Mouse (Mus musculus) intestine, embryonic 15.5 days (tissue): ENCODE measurements around the gene Zfhx3. TPM values are rescaled to one million over a fixed set of nuclear protein-coding genes. Genes with fewer than 3 reads are reported as not detected.

ENCODE experiments used
- ATAC-seq: fragments of 200-750 bp; cut with Nextera tagmentation; 2 replicates; pipeline ENCODE4 v1.8.0; 2017; ENCODE audit warnings: moderate TSS enrichment, moderate library complexity
- H3K27ac ChIP-seq: fragments of 300-500 bp; sonication (generic); 2 replicates; pipeline ENCODE4 v1.5.1; 2015; ENCODE audit warnings: mild to moderate bottlenecking, inconsistent platforms
- H3K27me3 ChIP-seq: fragments of 300-500 bp; sonication (generic); replicated peaks from 2 replicates; pipeline ENCODE4 v1.6.1; 2015; ENCODE audit warnings: inconsistent platforms
- H3K36me3 ChIP-seq: fragments of 300-500 bp; sonication (generic); 2 replicates; pipeline ENCODE4 v1.6.1; 2015; ENCODE audit warnings: inconsistent platforms
- H3K4me1 ChIP-seq: fragments of 300-500 bp; sonication (generic); replicated peaks from 2 replicates; pipeline ENCODE4 v1.6.1; 2015; ENCODE audit warnings: inconsistent platforms
- H3K4me2 ChIP-seq: fragments of 300-500 bp; sonication (generic); replicated peaks from 2 replicates; pipeline ENCODE4 v1.6.1; 2015; ENCODE audit warnings: mild to moderate bottlenecking, inconsistent platforms
- H3K4me3 ChIP-seq: fragments of 300-500 bp; sonication (generic); replicated peaks from 2 replicates; pipeline ENCODE4 v1.5.1; 2015; ENCODE audit warnings: inconsistent platforms
- H3K9ac ChIP-seq: fragments of 300-500 bp; sonication (generic); 2 replicates; pipeline ENCODE4 v1.6.1; 2015; ENCODE audit warnings: inconsistent platforms
- H3K9me3 ChIP-seq: fragments of 300-500 bp; sonication (generic); 2 replicates; pipeline ENCODE4 v1.6.1; 2016; ENCODE audit warnings: inconsistent platforms
- WGBS: fragments of 180-500 bp; shearing (Covaris S2); methylation state at CpG from one replicate; pipeline ENCODE4 v1.1.7; 2015; 5-methylcytosine and 5-hydroxymethylcytosine counted together
- polyA plus RNA-seq: library from polyadenylated mRNA; unstranded; fragments of >200 nt; fragmentation: Nextera tagmentation; extraction: Ambion mirVana; gene quantifications from 2 replicates; pipeline ENCODE4 v1.2.1, GENCODE M21; 2015

Zfhx3 gene
- polyA plus RNA-seq, 1 experiment from 2014 or later, result 11.5 TPM

DNA sequence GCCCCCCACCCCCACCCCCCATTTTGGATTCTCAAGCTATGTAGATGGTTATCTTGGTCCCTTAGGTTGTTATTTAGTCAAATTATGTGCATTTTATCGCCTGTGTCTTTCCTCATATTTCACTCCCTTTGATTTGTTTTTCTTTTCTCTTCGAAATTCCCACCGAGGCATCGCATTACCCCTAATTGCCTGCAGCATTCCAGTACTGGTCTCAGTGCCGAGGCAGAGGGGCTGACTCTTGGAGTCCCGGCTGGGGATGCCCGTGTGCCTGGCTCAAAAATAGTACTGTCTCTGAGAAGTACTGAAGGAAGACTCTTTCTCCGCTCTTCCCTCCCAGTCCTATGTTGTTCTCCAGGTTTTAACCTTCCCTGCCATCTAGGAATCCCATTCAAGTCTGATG is 125.8 kb downstream of the Zfhx3 start:
- Histone ChIP-seq H3K4me2 (no peak overlapping the region), H3K27ac (no peak overlapping the region), H3K9me3 (no peaks in the 10 kb centered on the region), H3K4me3 (no peak overlapping the region), H3K9ac (no peak overlapping the region), H3K4me1 (no peaks in the 10 kb centered on the region), H3K36me3 (no peaks in the 10 kb centered on the region), H3K27me3 (no peaks in the 10 kb centered on the region)
- WGBS, result 33% methylated on average over 8 of the region's 8 CpGs
- ATAC-seq, result no peak

DNA sequence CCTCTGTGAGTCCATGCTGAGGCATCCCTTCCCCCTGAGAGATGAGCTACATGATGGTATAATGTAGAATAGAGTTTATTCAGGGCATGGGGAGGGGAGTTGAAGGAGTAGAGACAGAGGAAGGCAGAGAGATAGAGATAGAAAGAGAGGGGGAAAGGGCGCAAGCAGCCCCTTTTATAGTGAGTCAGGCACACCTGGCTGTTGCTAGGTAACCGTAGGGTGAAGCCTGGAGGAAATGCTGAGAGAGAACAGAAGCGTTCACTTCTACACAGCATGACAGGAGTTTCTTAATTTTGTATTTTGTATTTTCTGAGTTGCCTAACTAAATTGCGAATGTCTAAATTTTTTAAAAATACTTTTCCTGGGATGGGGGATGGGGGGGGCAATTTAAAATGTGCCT is 128.0 kb downstream of the Zfhx3 start:
- Histone ChIP-seq H3K4me2 (no peak overlapping the region), H3K4me3 (no peak overlapping the region), H3K27ac (no peak overlapping the region), H3K9me3 (no peaks in the 10 kb centered on the region), H3K4me1 (no peaks in the 10 kb centered on the region), H3K36me3 (no peaks in the 10 kb centered on the region), H3K9ac (no peak overlapping the region), H3K27me3 (no peaks in the 10 kb centered on the region)
- no peak for ATAC-seq
- WGBS, result 62% methylated on average over 4 of the region's 4 CpGs

DNA sequence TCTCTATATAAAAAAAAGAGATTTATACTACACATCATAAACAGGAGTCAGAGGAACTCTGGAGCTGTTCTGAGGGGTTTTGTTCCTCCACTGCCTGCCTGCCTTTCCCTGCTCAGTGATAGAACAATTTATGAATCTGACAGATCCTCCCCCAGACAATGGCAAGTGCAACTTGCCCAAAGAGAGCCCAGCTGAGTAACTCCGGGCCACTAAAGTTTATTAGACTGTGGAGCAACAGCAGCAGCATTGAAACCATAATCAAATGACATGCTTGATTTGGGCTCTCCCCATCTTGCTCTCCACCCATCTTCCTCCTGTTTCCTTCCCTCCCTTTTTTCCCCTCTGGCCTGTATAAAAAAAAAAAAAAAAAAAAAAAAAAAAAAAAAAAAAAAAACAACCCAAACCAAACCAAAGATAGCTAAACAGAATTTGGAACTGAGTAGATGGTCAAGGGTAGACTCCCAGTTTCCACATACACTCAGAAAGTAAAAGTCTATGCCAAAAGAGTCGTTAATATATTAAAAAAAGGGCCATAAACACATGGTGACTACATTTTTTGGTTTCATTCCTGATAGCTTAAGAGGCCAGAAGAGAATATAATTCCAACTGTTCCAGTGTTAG is 129.8 kb downstream of the Zfhx3 start:
- H3K9me3 ChIP-seq, result no peaks in the 10 kb centered on the region
- H3K4me3 ChIP-seq, result no peak overlapping the region
- WGBS, result 68% methylated on average over 2 of the region's 2 CpGs
- H3K27ac ChIP-seq, result no peak overlapping the region
- no peaks in the 10 kb centered on the region for H3K27me3 ChIP-seq
- no peaks in the 10 kb centered on the region for H3K4me1 ChIP-seq
- H3K36me3 ChIP-seq, result no peaks in the 10 kb centered on the region
- no peak for ATAC-seq
- H3K4me2 ChIP-seq, result no peak overlapping the region
- H3K9ac ChIP-seq, result no peak overlapping the region

DNA sequence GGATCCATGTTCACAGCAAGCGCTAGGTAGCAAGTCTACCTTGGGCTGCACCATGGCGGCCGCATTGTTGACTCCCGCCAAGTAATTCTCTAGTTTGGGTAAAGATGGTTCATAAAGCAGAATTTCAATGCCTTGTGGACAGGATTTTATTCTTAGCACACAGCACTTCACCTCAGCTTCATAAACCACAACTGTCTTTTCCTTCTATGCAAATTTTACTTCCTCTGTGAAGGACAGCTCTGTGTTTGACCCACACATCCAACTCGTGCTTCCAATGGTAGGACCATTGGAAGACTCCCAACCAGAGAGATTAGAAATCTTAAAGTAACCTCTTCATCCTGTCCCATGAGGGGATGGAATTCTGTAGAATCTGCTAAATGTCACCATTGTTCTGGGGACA is 130.4 kb downstream of the Zfhx3 start:
- Histone ChIP-seq H3K9me3 (no peaks in the 10 kb centered on the region), H3K27me3 (no peaks in the 10 kb centered on the region), H3K36me3 (no peaks in the 10 kb centered on the region), H3K4me2 (no peak overlapping the region), H3K4me1 (no peaks in the 10 kb centered on the region), H3K4me3 (no peak overlapping the region), H3K9ac (no peak overlapping the region), H3K27ac (no peak overlapping the region)
- WGBS, result 85% methylated on average over 5 of the region's 5 CpGs
- no peak for ATAC-seq

DNA sequence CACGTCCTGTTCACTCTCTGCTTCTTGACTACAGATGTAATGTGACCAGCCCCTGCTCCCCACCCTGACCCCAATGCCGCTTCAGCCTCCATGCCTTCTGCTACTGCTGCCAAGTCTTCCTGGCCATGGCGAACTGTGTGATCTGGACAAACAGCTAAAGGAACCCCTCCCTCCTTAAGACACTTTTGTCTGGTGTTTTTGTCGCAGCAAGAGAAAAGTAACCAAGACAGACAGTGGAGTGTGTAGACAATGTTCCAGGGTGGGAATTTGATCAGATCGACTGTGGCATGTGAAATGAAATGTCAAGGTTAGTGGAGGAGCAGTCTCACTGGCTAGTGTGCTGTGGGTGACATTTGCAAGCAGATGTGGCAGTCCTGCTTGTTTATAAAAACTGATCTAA is 132.7 kb downstream of the Zfhx3 start:
- H3K4me3 ChIP-seq, result no peak overlapping the region
- no peak overlapping the region for H3K27ac ChIP-seq
- H3K36me3 ChIP-seq, result no peaks in the 10 kb centered on the region
- H3K9me3 ChIP-seq, result no peaks in the 10 kb centered on the region
- ATAC-seq, result no peak
- H3K9ac ChIP-seq, result no peak overlapping the region
- no peaks in the 10 kb centered on the region for H3K27me3 ChIP-seq
- H3K4me1 ChIP-seq, result no peaks in the 10 kb centered on the region
- WGBS, result 80% methylated on average over 5 of the region's 5 CpGs
- no peak overlapping the region for H3K4me2 ChIP-seq

DNA sequence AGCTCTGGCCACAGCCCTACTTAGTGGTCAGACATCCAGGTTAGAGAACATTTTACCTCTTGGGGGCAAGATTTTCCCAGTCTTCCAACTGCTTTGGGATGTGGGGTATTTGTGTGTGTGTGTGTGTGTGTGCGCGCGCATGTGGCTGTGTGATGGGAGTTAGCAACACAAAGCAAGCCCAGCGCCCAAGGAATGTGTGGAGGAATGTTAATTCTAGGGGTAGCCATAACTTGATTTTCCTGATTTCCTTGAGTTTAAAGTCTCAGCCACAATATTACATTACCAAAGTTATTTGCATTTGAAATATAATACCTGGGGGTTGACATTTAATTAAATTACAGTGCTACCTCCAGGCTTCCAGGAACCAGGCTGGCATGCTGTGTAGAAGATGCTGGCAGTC is 136.3 kb downstream of the Zfhx3 start:
- no peak for ATAC-seq
- Histone ChIP-seq H3K27me3 (no peaks in the 10 kb centered on the region), H3K4me2 (no peak overlapping the region), H3K9me3 (no peaks in the 10 kb centered on the region), H3K4me1 (no peaks in the 10 kb centered on the region), H3K9ac (no peak overlapping the region), H3K27ac (no peak overlapping the region), H3K4me3 (no peak overlapping the region), H3K36me3 (no peaks in the 10 kb centered on the region)
- 92% methylated on average over 4 of the region's 4 CpGs for WGBS

DNA sequence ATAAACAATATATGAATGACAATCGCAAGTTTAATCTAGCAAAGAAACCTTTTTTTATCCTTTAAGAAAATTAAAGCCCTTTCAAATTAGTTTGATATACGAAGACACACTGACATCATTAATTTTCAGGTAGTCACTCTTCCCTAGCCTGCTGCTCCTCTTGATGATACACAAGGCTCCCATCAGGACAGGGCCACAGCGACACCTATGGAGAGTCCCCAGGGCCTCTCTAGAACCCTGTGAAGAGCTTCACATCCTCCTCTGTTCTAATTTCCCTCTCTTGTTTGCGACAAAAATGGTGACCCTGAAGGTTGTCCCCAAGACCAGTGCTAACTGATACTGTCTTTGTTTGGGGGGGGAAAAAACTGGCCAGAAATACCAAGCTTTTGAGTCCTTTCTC is 144.5 kb downstream of the Zfhx3 start:
- ATAC-seq, result no peak
- no peak overlapping the region for H3K27ac ChIP-seq
- H3K4me1 ChIP-seq, result no peaks in the 10 kb centered on the region
- no peaks in the 10 kb centered on the region for H3K36me3 ChIP-seq
- H3K9ac ChIP-seq, result no peak overlapping the region
- no peaks in the 10 kb centered on the region for H3K9me3 ChIP-seq
- H3K4me2 ChIP-seq, result no peak overlapping the region
- 65% methylated on average over 4 of the region's 4 CpGs for WGBS
- H3K4me3 ChIP-seq, result no peak overlapping the region
- no peaks in the 10 kb centered on the region for H3K27me3 ChIP-seq

DNA sequence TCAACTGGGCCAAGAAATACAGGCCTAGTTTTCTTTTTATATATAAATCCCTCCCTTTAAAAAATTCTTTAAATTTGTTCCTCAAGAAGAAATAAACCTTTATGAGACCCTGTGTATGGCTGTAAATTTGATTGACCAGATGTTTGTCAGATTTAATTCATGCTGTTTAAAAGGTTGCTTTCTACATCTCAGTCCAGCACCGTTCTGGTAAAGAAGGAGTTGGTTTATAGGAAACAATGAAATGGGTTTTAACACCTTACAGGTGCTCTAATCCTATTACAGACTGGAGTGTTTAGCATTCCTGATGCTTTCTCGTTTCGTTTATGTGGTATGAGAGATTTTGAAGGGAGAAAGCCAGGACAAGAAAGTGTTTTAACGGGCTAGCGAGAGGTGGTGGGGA is 147.2 kb downstream of the Zfhx3 start:
- no peak overlapping the region for H3K27ac ChIP-seq
- no peaks in the 10 kb centered on the region for H3K36me3 ChIP-seq
- no peaks in the 10 kb centered on the region for H3K27me3 ChIP-seq
- no peaks in the 10 kb centered on the region for H3K9me3 ChIP-seq
- no peak overlapping the region for H3K9ac ChIP-seq
- 75% methylated on average over 5 of the region's 5 CpGs for WGBS
- H3K4me1 ChIP-seq, result no peaks in the 10 kb centered on the region
- no peak overlapping the region for H3K4me2 ChIP-seq
- no peak for ATAC-seq
- no peak overlapping the region for H3K4me3 ChIP-seq

DNA sequence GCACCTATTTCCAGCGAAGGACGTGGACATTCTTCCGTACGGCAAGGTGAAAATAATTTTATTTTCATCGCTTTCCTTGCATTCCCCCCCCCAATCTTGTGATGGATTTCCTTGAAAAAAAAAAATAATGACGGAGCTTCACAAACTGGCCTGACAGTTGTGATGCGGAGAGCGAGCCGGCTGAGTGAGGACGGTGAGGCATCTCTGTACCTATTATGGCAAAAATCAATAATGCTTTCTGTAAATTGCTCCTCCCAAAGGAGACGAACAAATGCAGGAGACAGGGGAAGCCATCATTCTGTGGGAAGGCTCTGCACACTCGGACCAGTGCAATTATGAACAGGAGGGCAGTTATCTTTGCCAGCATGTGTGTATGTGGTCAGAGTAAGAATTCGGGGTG is 156.2 kb downstream of the Zfhx3 start:
- Histone ChIP-seq H3K4me1 (no peaks in the 10 kb centered on the region), H3K4me3 (no peak overlapping the region)

DNA sequence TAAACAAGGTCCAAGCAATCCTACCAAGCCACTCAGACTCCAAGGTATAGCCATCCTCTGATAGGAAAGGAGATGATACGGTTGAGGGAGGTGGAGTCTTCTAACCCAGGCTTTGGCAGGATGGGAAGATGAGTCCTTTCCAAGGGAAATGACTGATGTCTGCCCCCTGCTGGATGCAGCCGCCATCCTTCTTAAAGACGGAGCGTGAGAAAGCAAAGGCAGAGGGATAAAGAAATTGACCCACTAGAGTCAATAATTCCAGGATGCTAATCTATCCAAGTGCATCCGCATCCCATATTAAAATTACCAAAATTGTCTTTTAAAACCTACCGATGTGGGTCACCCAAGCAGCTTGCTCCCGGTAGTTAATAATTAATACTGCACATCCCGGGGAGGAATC is 158.7 kb downstream of the Zfhx3 start:
- Histone ChIP-seq H3K4me3 (no peak overlapping the region), H3K36me3 (no peaks in the 10 kb centered on the region), H3K27me3 (no peaks in the 10 kb centered on the region), H3K9me3 (no peaks in the 10 kb centered on the region), H3K4me2 (no peak overlapping the region), H3K27ac (no peak overlapping the region), H3K4me1 (0 out of 2 replicates have a peak, but pooled peaks cover 4% of the 10 kb centered on the region), H3K9ac (no peak overlapping the region)
- ATAC-seq, result no peak
- 66% methylated on average over 8 of the region's 8 CpGs for WGBS

More for the DNA sequence above, 156.2 kb downstream of the Zfhx3 start:
- Histone ChIP-seq H3K4me2 (no peak overlapping the region), H3K9me3 (no peaks in the 10 kb centered on the region), H3K27ac (no peak overlapping the region), H3K36me3 (no peaks in the 10 kb centered on the region), H3K9ac (no peak overlapping the region), H3K27me3 (no peaks in the 10 kb centered on the region)
- WGBS, result 83% methylated on average over 13 of the region's 13 CpGs
- ATAC-seq, result no peak

DNA sequence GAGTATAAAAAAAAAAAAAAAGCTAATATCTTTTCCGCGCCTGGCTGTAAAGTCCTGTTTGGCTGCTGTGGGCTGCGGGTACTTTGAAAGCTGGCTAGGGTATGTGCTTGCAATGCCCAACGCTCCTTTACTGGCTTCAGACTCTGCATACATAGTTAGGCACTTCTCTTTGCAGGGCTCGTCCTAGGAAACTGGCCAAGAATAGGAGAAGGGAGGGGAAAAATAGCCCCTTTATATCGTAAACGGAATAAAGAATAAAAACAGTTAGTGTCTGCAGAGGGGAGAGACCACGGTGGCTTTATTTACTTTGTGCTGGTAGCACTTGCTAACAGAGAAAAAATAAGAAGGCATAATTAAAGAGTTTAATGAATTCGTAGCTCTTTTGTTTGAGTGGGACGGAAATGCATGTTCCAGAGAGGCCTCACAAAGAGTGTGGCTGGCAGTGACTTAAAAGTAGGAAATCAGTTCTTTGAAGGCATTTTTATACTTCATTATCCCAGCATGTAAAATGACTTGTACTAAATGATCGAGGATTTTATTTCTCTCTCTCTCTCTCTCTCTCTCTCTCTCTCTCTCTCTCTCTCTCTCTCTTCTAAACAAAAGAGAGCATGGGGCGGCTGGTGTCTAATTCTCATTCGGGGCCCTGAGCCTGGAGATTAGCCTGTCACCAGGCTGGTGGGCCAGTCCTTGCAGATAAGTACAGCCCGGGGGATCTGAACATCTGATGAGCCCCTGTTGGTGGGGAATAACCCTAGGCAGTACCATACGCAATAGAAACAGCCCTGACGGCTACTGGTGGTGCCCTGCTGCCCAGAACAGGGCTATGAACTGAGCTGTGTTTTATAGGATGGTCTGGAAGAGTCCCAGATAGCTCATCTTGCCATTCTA is 159.8 kb downstream of the Zfhx3 start:
- H3K27me3 ChIP-seq, result no peaks in the 10 kb centered on the region
- H3K4me1 ChIP-seq, result 0 out of 2 replicates have a peak, but pooled peaks cover 4% of the 10 kb centered on the region
- H3K9ac ChIP-seq, result no peak overlapping the region
- H3K4me3 ChIP-seq, result no peak overlapping the region
- 52% methylated on average over 16 of the region's 16 CpGs for WGBS
- no peaks in the 10 kb centered on the region for H3K36me3 ChIP-seq
- H3K9me3 ChIP-seq, result no peaks in the 10 kb centered on the region
- no peak overlapping the region for H3K4me2 ChIP-seq
- ATAC-seq, result no peak
- no peak overlapping the region for H3K27ac ChIP-seq

DNA sequence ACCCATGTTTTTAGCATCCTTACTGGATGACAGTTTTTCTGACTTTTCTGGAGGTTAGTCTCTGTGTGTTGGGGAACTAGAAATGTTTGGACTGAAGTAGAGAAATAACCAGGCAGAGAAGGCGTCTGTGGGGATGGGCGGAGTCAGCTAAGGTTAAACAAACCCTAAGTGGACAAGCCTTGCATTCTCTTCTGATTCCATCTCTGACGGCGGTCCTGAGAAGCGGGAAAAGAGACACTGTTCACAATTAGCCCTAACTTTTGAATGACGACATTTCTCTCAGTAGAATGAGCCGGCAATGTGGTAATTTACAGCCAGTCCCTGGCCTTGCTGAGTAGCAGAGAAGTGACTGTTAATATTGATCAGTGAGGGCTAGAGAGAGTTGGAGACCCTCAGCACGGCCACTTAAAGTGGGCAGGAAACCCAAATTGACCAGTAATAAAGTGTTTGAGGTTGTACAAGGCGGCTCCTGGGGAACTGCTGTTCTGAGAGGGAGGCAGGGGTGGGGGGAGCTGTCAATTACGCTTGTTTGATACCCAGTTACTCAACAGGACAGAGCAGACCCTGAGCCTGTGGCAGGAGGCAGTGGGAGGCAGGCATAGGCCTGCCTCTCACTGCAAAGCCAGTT is 162.1 kb downstream of the Zfhx3 start:
- no peak overlapping the region for H3K9ac ChIP-seq
- no peak for ATAC-seq
- 17% methylated on average over 10 of the region's 10 CpGs for WGBS
- H3K4me1 ChIP-seq, result 0 out of 2 replicates have a peak, but pooled peaks cover 4% of the 10 kb centered on the region
- no peak overlapping the region for H3K4me3 ChIP-seq
- no peaks in the 10 kb centered on the region for H3K36me3 ChIP-seq
- no peaks in the 10 kb centered on the region for H3K9me3 ChIP-seq
- H3K27me3 ChIP-seq, result no peaks in the 10 kb centered on the region
- H3K4me2 ChIP-seq, result no peak overlapping the region
- H3K27ac ChIP-seq, result no peak overlapping the region
